Mouse (Mus musculus) testis, postnatal 10 days (tissue): ENCODE results near the gene Cux1.

Source experiments
- DNase-seq: peaks from one replicate; pipeline ENCODE4 v3.0.0; 2021; ENCODE audit warnings: low spot score

Gene Cux1

GRCm38 (mm10) chr5:136535976-136536725, 31.1 kb downstream of the Cux1 start:
- DNase-seq = no peak

GRCm38 (mm10) chr5:136535204-136535603, 32.1 kb downstream of the Cux1 start:
- no peak for DNase-seq

GRCm38 (mm10) chr5:136533371-136534276, 33.7 kb downstream of the Cux1 start:
- DNase-seq = no peak

- no peak for DNase-seq
These were observed 35.5 kb downstream of the Cux1 start for GRCm38 (mm10) chr5:136531674-136532365.

GRCm38 (mm10) chr5:136530931-136531330, 36.4 kb downstream of the Cux1 start:
- DNase-seq = no peak

- DNase-seq = no peak
These were observed 38.1 kb downstream of the Cux1 start for GRCm38 (mm10) chr5:136529165-136529564.

GRCm38 (mm10) chr5:136527871-136528270, 39.4 kb downstream of the Cux1 start:
- no peak for DNase-seq

GRCm38 (mm10) chr5:136526545-136526909, 40.8 kb downstream of the Cux1 start:
- DNase-seq = no peak

GRCm38 (mm10) chr5:136525896-136526544, 41.3 kb downstream of the Cux1 start:
- DNase-seq = no peak

GRCm38 (mm10) chr5:136522843-136523463, 44.3 kb downstream of the Cux1 start:
- DNase-seq = no peak

- DNase-seq = no peak
These were observed 45.6 kb downstream of the Cux1 start for GRCm38 (mm10) chr5:136521656-136522055.

GRCm38 (mm10) chr5:136518648-136519437, 48.4 kb downstream of the Cux1 start:
- no peak for DNase-seq

- DNase-seq = no peak
These were observed 49.8 kb downstream of the Cux1 start for GRCm38 (mm10) chr5:136517510-136517909.

- no peak for DNase-seq
These were observed 50.7 kb downstream of the Cux1 start for GRCm38 (mm10) chr5:136516593-136516992.

- DNase-seq = no peak
These were observed 53.1 kb downstream of the Cux1 start for GRCm38 (mm10) chr5:136514049-136514677.

- DNase-seq = no peak
These were observed 55.1 kb downstream of the Cux1 start for GRCm38 (mm10) chr5:136512103-136512674.

GRCm38 (mm10) chr5:136511378-136511777, 55.9 kb downstream of the Cux1 start:
- no peak for DNase-seq

- no peak for DNase-seq
These were observed 56.7 kb downstream of the Cux1 start for GRCm38 (mm10) chr5:136510609-136511008.

GRCm38 (mm10) chr5:136507629-136508028, 59.7 kb downstream of the Cux1 start:
- no peak for DNase-seq

GRCm38 (mm10) chr5:136506262-136506661, 61.0 kb downstream of the Cux1 start:
- no peak for DNase-seq
